Mouse (Mus musculus) CD4-positive, CD25-positive, alpha-beta regulatory T cell, adult 2 months (primary cell): ENCODE measurements around the gene Zfp706.

Source experiments
- DNase-seq: peaks from one replicate; pipeline ENCODE4 v3.0.0-alpha.2; 2012; ENCODE audit warnings: low read depth, low spot score

Gene Zfp706

DNA sequence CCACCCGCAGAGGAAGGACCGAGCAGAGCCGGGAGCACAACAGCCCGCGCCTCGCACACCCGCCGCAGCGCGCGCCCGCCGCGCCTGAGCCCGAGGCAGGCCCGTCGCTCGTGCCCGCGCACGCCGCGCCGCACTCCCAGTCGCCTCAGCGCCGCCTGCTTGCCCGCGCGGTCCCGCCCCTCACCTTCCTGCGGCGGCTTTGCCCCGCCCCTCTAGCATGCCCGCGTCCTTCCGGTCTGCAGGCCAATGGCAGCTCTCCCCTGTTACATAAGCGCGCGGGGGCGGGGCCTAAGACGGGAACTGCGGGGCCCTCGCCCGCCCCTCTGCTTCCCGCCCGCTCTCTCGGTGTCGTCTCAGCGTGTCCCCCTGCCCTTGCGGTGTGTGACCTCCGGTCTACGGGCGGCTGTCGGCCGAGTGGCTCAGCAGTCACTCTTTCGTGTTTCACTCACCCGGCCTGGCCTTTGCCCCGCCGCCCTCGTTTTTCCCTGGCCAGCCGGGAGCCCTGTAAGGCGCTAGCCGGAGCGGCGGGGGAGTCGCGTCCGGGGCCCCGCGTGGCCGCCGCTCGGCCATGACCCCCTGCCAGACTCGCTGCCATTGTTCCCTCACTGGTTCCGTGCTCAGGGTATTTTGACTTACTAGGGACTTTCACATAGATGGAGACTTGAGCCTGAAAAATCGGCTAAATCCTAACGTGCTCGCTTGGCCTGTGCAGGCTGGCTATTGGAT, at the start of gene Zfp706:
TSS of gene Zfp706 (minus strand) at position 541 of the 726 bp plus-strand sequence.
- DNase-seq = peak; percentile 100

- peak; percentile 9 for DNase-seq
These were observed 47.0 kb upstream of the Zfp706 start for GRCm38 (mm10) chr15:37054582-37054981.

- DNase-seq = no peak
These were observed 45.7 kb upstream of the Zfp706 start for GRCm38 (mm10) chr15:37053085-37053762.

GRCm38 (mm10) chr15:37047403-37047802, 39.8 kb upstream of the Zfp706 start:
- DNase-seq = no peak

DNA sequence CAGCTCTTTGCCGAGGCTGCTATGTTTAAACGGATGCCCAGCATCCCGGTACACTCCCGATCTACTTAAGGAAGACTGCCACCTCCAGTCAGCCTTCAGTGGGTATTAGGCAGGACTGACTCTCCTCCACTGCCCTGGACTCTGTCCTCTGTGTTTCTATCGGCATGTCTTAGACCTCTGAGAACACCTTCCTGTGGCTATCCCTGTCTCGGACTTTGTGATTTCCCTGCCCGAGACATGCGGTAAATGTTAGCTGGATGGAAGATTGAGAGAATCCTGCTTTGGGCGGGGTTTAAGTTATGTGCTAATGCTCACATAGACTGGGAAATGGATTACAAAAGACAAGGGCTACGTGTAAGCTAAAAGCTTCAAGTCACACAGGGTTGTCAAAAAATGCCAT, 39.0 kb upstream of the Zfp706 start:
- DNase-seq = no peak

GRCm38 (mm10) chr15:37046131-37046530, 38.6 kb upstream of the Zfp706 start:
- DNase-seq = no peak

DNA sequence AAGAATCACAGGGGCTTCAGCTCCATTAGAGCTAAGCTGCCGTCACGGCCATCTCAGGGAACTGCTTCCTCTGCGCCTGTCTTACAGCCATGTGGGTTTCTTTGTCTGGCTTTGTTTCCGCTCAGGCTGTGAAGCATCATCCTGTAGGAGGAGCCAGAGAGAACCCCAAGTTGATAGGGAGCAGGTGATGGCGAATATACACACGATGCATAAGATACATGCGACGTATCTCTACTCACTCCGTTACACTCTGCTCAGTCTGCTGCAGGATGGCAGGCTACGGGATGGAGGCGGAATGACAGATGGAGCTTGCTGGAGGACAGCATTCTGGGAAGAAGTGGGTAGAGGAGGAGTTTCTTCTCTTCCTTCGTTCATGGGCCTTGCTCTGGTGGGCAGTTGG, 37.9 kb upstream of the Zfp706 start:
- peak; percentile 62 for DNase-seq

- DNase-seq = no peak
These were observed 35.0 kb upstream of the Zfp706 start for GRCm38 (mm10) chr15:37042559-37042958.

- DNase-seq = no peak
These were observed 33.6 kb upstream of the Zfp706 start for GRCm38 (mm10) chr15:37041214-37041613.

DNA sequence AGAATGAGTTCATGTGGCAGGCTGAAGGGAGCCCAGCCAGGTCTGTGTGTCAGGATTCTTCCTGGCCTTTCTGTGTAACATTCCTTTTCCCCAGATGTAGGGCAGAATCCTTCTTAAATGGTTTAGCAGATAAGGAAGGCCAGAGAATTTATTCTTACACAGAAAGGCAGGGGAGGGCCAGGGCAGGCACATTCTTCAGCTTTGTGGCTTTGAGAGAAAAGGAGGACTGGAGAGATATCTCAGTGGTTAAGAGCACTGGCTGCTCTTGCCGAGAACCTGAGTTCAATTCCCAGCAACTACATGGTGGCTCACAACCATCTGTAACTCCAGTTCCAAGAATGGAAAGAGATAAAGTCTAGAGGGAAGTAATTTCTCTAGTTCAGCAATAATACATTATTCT, 31.1 kb upstream of the Zfp706 start:
- no peak for DNase-seq

DNA sequence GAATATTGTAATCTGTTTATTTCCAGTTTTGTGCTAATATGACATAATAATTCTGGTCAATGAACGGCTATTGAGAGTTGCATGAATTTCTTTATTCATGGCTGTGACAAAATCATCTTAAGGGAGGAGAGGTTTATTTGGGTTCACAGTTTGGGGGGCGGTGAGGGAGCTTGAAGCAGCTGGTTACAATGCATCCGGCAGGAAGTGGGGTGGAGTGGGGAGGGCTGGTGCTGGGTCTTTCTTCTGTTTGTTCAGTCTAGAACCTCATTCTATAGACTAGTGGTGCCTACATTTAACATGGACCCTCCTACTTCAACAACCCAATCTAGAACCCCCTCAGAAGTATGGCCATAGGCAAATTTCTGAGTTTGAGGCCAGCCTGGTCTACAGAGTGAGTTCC, 30.1 kb upstream of the Zfp706 start:
- peak; percentile 29 for DNase-seq

GRCm38 (mm10) chr15:37036481-37037156, 29.0 kb upstream of the Zfp706 start:
- no peak for DNase-seq

DNA sequence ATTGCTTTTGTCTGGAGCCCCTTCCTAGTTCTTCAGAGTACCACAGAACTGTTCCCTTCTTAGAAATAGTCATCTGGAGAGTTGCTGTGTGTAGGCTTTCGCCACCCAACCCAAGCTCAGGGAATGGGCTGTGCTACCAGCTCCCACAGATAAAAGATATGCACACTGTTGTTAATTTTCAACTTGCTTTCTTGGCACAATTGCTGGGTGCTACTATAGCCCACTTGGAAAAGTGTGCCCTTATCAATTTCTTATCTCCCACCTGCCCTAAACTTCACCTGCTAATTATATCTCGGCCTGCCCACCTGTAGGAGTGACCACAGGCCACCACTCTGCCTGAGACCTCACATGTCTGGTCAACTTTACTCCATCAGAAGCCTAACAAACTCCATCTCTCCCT, 26.6 kb upstream of the Zfp706 start:
- DNase-seq = no peak

DNA sequence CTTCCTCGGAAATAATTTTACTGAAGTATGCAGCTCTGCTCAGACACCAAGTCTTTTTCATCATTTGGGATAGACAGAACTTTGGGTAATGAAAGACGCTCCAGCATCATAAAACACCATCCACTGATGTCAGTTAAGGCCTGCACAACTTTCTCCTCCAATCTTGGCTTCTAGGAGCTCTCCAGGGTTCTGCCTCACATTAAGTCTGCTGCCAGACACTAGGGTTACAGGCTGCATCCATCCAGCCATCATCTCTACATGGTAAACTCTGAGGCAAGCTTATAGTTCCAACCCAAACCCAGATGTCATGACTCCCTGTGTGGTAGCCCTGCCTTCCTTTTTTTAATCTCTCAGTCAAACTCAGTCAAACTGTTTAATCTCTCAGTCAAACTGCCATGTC, 25.9 kb upstream of the Zfp706 start:
- DNase-seq = no peak

DNA sequence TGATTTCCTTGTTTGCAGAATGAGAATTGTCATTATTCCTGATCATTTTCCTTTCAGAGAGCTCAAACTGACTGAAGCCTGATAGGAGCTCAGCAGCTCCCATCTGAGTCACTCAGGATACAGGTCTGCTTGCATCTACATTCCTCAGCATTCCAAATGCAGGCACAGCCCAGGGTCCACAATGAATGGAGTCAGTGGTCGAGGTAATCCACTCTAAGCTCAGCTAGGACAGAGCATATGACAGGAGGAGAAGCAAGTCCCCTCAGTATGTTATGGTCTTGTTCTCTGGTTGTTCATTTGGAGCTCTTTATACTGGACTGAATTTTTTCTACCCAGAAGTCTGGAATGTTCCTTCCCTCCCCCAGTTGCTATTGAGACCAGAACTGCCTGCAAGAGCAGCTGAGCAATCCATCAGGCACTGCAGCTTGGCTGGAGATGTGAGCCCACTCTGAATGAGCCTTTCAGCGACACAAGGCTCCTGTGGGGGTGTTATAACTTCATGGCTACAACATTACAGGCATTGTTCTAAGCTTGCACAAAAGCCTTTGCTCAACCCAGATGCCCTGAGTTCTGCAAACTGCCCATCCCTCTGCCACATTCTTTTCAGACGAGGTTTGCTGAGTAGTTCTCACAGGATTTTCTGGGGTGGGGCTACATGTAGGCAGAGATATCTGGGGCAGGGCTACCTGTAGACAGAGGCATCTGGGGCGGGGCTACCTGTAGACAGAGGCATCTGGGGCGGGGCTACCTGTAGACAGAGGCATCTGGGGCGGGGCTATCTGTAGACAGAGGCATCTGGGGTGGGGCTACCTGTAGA, 24.0 kb upstream of the Zfp706 start:
- no peak for DNase-seq

DNA sequence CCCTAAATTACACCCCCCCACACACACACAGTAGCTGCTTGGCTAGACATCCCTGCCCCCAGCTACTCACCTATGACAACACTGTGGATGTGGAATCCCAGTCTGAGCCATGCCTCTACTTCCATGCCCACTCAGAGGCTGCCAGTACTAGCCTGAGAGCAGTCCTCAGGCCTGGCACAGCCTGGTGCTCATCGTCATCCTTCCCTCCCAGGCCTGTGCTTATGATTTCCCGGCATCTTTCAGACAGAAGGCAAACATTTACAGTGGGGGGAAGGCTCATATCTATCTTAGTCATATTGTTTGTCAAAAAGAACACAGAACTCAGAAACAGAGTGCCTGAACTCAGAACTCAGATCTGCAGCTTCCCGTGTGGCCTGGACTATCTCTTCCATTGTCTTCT, 23.4 kb upstream of the Zfp706 start:
- DNase-seq = no peak

- no peak for DNase-seq
These were observed 20.4 kb upstream of the Zfp706 start for GRCm38 (mm10) chr15:37027956-37028355.

GRCm38 (mm10) chr15:37026458-37026857, 18.9 kb upstream of the Zfp706 start:
- no peak for DNase-seq

DNA sequence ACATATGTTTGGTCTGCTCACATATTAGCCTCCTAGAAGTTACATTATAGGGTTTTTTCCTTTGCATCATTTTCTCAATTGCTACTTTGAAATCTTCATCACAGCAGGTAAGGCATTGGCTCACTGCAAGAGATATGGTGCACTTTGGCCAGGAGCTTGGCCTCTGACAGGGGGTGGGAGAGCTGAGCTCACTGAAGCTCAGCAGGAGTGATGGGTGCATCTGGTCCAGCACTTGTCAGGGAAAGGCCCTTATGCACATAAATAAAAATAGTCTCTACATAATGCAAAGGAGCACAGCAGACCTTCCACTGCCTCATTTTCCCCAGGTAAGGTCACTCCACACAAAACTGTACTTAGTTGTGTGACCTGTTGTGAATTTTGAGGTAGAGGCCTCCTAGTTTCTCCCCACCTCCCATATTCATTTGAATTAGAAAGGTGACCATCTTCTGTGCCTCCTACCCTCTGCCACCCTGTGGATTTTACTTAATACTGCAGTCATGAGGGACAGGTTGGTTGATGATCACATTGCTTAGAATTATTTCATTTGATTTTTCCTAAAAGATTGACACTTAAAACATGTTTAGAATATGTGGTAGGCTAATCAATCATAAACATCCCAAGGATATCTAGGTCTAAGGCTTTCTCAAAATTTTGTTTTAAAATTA, 13.1 kb upstream of the Zfp706 start:
- peak; percentile 57 for DNase-seq

- DNase-seq = no peak
These were observed 11.9 kb upstream of the Zfp706 start for GRCm38 (mm10) chr15:37019434-37019833.

DNA sequence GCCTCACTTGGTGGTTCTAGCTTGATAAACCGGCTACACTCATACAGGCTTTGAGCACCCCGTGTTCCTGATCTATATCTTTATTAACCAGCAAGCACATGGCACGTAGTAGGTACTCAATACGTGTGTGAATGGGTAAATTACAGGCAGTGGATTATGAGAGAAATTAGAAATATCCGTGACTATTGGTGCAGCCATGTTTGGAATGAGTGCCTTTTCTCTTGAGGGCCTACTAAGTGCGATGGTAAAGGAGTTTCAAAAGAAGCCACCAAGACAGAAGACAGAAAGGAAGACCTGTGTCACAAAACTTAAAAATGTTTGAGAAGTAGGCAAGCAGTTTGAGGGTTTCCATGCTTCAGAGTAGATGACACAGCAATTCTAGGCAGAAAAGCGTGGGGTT, 4.3 kb upstream of the Zfp706 start:
- DNase-seq = no peak
